In the genomic region with DNA sequence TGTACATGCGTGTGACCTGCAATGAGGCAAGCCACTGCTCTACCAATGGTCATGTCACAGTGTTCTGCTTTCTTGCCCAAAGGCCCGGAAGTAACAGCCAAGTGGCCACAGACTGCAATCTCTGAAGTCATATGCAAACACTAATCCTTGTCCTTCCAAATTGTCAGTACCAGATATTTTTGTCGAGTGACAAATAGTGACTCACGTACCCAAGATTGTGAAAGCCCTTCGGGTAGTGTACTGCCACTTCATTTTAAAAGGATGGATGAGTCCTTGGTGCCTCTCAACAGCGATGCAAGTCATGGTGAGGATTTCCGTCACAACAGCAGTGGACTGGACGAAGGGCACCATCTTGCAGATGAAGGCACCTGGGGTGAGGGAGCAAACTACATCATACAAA, we compare ENCODE assay signal across 30 mouse cellular contexts. TPM values are rescaled to one million over a fixed set of nuclear protein-coding genes. Genes with fewer than 3 reads are reported as not detected.
DNase-seq lines count a peak whose midpoint lies in the region; ATAC-seq and TF ChIP-seq lines count a peak whose summit lies in the region.
"Had no signal": no experiment of that assay in that cellular context is flagged by ENCODE, and none has a peak within 500 bp of the region (broad histone marks: within the 10 kb centered on the region; RNA-seq: fewer than 3 reads in every experiment).

No protein-coding gene starts in this region.

- no peak overlapping the region for H3K27ac ChIP-seq in CH12.LX (ENCODE audit: insufficient read depth, low read depth)
- no peak overlapping the region for H3K27ac ChIP-seq in forebrain, embryonic 13.5 days
- H3K27ac ChIP-seq: forebrain, embryonic 15.5 days; hindbrain, embryonic 14.5 days; layer of hippocampus, adult 2 months; limb, embryonic 13.5 days; liver, embryonic 12.5 days; midbrain, embryonic 13.5 days had no signal

- peak; percentile 45 for DNase-seq in 3T3-L1 (ENCODE audit: low read depth, low spot score)
- DNase-seq in CH12.LX (ENCODE audit: extremely low read depth): no peak
- peak; percentile 40 for DNase-seq in adrenal gland, postnatal 14 days
- no peak for DNase-seq in spleen, postnatal 36 days (ENCODE audit: low spot score in 2 of 2)
- no peak for DNase-seq in kidney, adult 18-20 months
- DNase-seq: cerebellum, adult 18-20 months; cerebellum, postnatal 10 days; gastrocnemius, postnatal 25 days; heart, adult 11 months; kidney, postnatal 36 days; liver, postnatal 0 days; lung, postnatal 36 days had no signal

- H3K79me2 ChIP-seq in CH12.LX (replicated peaks; ENCODE audit: control insufficient read depth, extremely low read depth, insufficient read depth, poor library complexity, severe bottlenecking): no peaks in the 10 kb centered on the region

- no peak for TF ChIP-seq EP300 in CH12.LX (IDR thresholded peaks at IDR 0.05; ENCODE audit: low read length)

- WGBS in forebrain, embryonic 13.5 days: 94% methylated on average over 8 of the region's 8 CpGs

- H3K4me3 ChIP-seq in CH12.LX (replicated peaks in 1 of 3; ENCODE audit: low read depth in 2 of 3, low read length in 2 of 3, poor library complexity in 1 of 3): no peak overlapping the region
- H3K4me3 ChIP-seq in forebrain, embryonic 13.5 days: no peak overlapping the region
- H3K4me3 ChIP-seq: forebrain, embryonic 15.5 days; heart, embryonic 12.5 days; layer of hippocampus, adult 2 months; limb, embryonic 13.5 days; liver, embryonic 12.5 days; megakaryocyte, embryonic 14.5 days; midbrain, embryonic 13.5 days had no signal

- H3K36me3 ChIP-seq in CH12.LX (replicated peaks in 1 of 2; ENCODE audit: control insufficient read depth in 1 of 2, insufficient read depth in 1 of 2, low read length in 1 of 2): no peaks in the 10 kb centered on the region
- H3K36me3 ChIP-seq in forebrain, embryonic 13.5 days (ENCODE audit: poor library complexity, severe bottlenecking): no peaks in the 10 kb centered on the region
- H3K36me3 ChIP-seq: forebrain, embryonic 15.5 days; heart, embryonic 12.5 days; limb, embryonic 13.5 days; liver, embryonic 12.5 days; midbrain, embryonic 13.5 days had no signal

- TF ChIP-seq RAD21 in CH12.LX (IDR thresholded peaks at IDR 0.05; ENCODE audit: low read depth, low read length): no peak

- dilution Hi-C loops in CH12.LX (cut with MboI; ENCODE audit: extremely low pct_ligation_motif_present, extremely low pct_unique_long_range_greater_than_20kb, low sequenced_read_pairs): no loop called here

- H3K27me3 ChIP-seq in CH12.LX (replicated peaks): no peaks in the 10 kb centered on the region
- no peaks in the 10 kb centered on the region for H3K27me3 ChIP-seq in forebrain, embryonic 13.5 days
- H3K27me3 ChIP-seq: forebrain, embryonic 15.5 days; heart, embryonic 12.5 days; limb, embryonic 13.5 days; liver, embryonic 12.5 days; midbrain, embryonic 13.5 days had no signal

- in situ Hi-C loops in CH12.LX (cut with MboI; ENCODE audit: low pct_ligation_motif_present, low pct_unique_long_range_greater_than_20kb, low sequenced_read_pairs): no loop called here

- no peak overlapping the region for H3K4me2 ChIP-seq in CH12.LX (ENCODE audit: insufficient read depth, low read depth, poor library complexity, severe bottlenecking)
- no peak overlapping the region for H3K4me2 ChIP-seq in forebrain, embryonic 13.5 days
- H3K4me2 ChIP-seq: forebrain, embryonic 15.5 days; heart, embryonic 12.5 days; hindbrain, embryonic 14.5 days; limb, embryonic 13.5 days; liver, embryonic 12.5 days; midbrain, embryonic 13.5 days had no signal

- 0 out of 2 replicates have a peak, but pooled peaks have one; percentile 21 for ATAC-seq in megakaryocyte, adult 5-6 weeks (ENCODE audit: poor library complexity, severe bottlenecking)
- ATAC-seq in forebrain, embryonic 13.5 days: no peak
- ATAC-seq: activated CD4-positive, CD25-positive, alpha-beta regulatory T cell, adult 4 months; forebrain, embryonic 15.5 days; intestine, postnatal 0 days; liver, embryonic 12.5 days; liver, postnatal 0 days; midbrain, embryonic 13.5 days had no signal

- TF ChIP-seq CTCF in CH12.LX (conservative IDR thresholded peaks at IDR 0.05 in 1 of 2, IDR thresholded peaks at IDR 0.05 in 1 of 2; ENCODE audit: low read depth in 2 of 2, low read length in 2 of 2): no peak

- H3K9me3 ChIP-seq in CH12.LX (replicated peaks; ENCODE audit: low read length): no peaks in the 10 kb centered on the region
- no peaks in the 10 kb centered on the region for H3K9me3 ChIP-seq in forebrain, embryonic 13.5 days (replicated peaks)
- H3K9me3 ChIP-seq: forebrain, embryonic 15.5 days; heart, embryonic 12.5 days; limb, embryonic 13.5 days; liver, embryonic 12.5 days; megakaryocyte, embryonic 14.5 days; midbrain, embryonic 13.5 days had no signal

- no peak for TF ChIP-seq POLR2A in CH12.LX (IDR thresholded peaks at IDR 0.05; ENCODE audit: low read depth, low read length)

- H3K9ac ChIP-seq in CH12.LX (ENCODE audit: insufficient read depth, low read depth): no peak overlapping the region
- H3K9ac ChIP-seq in forebrain, embryonic 13.5 days: no peak overlapping the region
- H3K9ac ChIP-seq: forebrain, embryonic 15.5 days; heart, embryonic 12.5 days; hindbrain, embryonic 14.5 days; limb, embryonic 13.5 days; liver, embryonic 12.5 days; liver, postnatal 0 days; midbrain, embryonic 13.5 days had no signal

- H3K4me1 ChIP-seq in CH12.LX (ENCODE audit: control insufficient read depth in 1 of 2, insufficient read depth in 2 of 2): peaks cover 4 to 5% of the 10 kb centered on the region in 2 experiments; a peak in 1 of 4 replicates
- H3K4me1 ChIP-seq in forebrain, embryonic 13.5 days: no peaks in the 10 kb centered on the region
- H3K4me1 ChIP-seq: forebrain, embryonic 15.5 days; heart, embryonic 12.5 days; limb, embryonic 13.5 days; liver, embryonic 12.5 days; midbrain, embryonic 13.5 days had no signal

TF ChIP-seq in CH12.LX, 34 proteins besides CTCF, POLR2A, EP300 and RAD21:
- TF ChIP-seq USF2 (conservative IDR thresholded peaks at IDR 0.05; ENCODE audit: low read depth, low read length): no peak
- peak; percentile 32; the same call in 1 of the 2 replicates for TF ChIP-seq ELF1 (IDR thresholded peaks at IDR 0.05; ENCODE audit: low read depth, low read length)

RNA-seq across cellular contexts. Expression of a gene that starts 32.9 kb away (rescaled TPM):
- total RNA-seq in CH12.LX (2012; rRNA removed) (not detected in 2 replicates), CH12.LX (2014; rRNA removed) (not detected in 2 replicates)
- polyA plus RNA-seq in CH12.LX (2012; ENCODE audit: insufficient read length, low read depth): not detected in 2 replicates
- not detected in 2 replicates for total RNA-seq in adrenal gland, postnatal 14 days (2021)
- total RNA-seq in megakaryocyte, adult 5-6 weeks (2015): not detected in 2 replicates
- total RNA-seq in megakaryocyte, adult 5-6 weeks (2017): 0.11 TPM in 1 of 2 replicates, not detected in the other
- 2.0 and 2.6 TPM in 2 replicates for polyA plus RNA-seq in forebrain, embryonic 13.5 days (2015; fragmentation: Nextera tagmentation; extraction: Ambion mirVana)
- total RNA-seq: common myeloid progenitor, adult 5-6 weeks; gastrocnemius, adult 18-20 months; gastrocnemius, postnatal 25 days; hematopoietic stem cell, adult 5-6 weeks had no signal
- polyA plus RNA-seq: activated CD4-positive, CD25-positive, alpha-beta regulatory T cell, adult 4 months; heart, embryonic 12.5 days; kidney, embryonic 16.5 days; liver, embryonic 12.5 days; liver, postnatal 0 days; stomach, embryonic 14.5 days; testis, adult 2 months had no signal

RNA-seq across cellular contexts. Expression of a gene that starts 38.4 kb away (rescaled TPM):
- total RNA-seq in CH12.LX (2012; rRNA removed) (3.0 and 3.4 TPM in 2 replicates), CH12.LX (2014; rRNA removed) (5.0 and 5.8 TPM in 2 replicates)
- polyA plus RNA-seq in CH12.LX (2012; ENCODE audit: insufficient read length, low read depth): 4.7 and 4.8 TPM in 2 replicates
- total RNA-seq in adrenal gland, postnatal 14 days (2021): 5.9 and 7.1 TPM in 2 replicates
- 2.8 and 4.4 TPM in 2 replicates for total RNA-seq in megakaryocyte, adult 5-6 weeks (2015)
- 2.5 and 4.0 TPM in 2 replicates for total RNA-seq in megakaryocyte, adult 5-6 weeks (2017)
- 10.6 and 12.3 TPM in 2 replicates for polyA plus RNA-seq in forebrain, embryonic 13.5 days (2015; fragmentation: Nextera tagmentation; extraction: Ambion mirVana)

Comparison
In these comparisons a context has a peak if more than half of its experiments do, and no peak if none do; other contexts are left out.
1. DNase-seq: peak in 3T3-L1 (single experiment) and adrenal gland, postnatal 14 days (single experiment); none in CH12.LX (single experiment), spleen, postnatal 36 days (0 of 2) and kidney, adult 18-20 months (single experiment).